Comparison of ENCODE assay signal across 31 mouse cellular contexts in the genomic region with DNA sequence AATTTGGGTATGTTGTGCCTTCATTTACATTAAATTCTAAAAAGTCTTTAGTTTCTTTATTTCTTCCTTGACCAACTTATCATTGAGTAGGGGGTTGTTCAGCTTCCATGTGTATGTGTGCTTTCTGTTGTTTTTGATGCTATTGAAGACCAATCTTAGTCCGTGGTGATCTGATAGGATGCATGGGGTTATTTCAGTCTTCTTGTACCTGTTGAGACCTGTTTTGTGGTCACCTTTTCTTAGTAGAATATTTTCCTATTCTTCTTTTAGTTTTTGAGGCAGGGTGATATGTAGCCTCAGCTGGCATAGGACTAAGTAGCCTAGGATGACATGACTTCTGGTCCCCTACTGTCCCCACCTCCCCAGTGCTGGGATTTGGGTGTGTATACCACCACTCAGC.
"Had no signal": no experiment of that assay in that cellular context is flagged by ENCODE, and none has a peak within 500 bp of the region (broad histone marks: within the 10 kb centered on the region; RNA-seq: fewer than 3 reads in every experiment).

No protein-coding gene starts in this region.

- H3K27me3 ChIP-seq: heart, embryonic 12.5 days; heart, embryonic 13.5 days; heart, embryonic 15.5 days; hindbrain, embryonic 12.5 days; hindbrain, embryonic 13.5 days; hindbrain, embryonic 15.5 days; intestine, embryonic 15.5 days; kidney, embryonic 15.5 days had no signal

- H3K9ac ChIP-seq: heart, embryonic 12.5 days; heart, embryonic 13.5 days; heart, embryonic 15.5 days; hindbrain, embryonic 12.5 days; hindbrain, embryonic 13.5 days; hindbrain, embryonic 14.5 days; hindbrain, embryonic 15.5 days; intestine, embryonic 15.5 days; kidney, embryonic 15.5 days had no signal

- H3K4me3 ChIP-seq: heart, embryonic 12.5 days; heart, embryonic 13.5 days; heart, embryonic 15.5 days; hindbrain, embryonic 10.5 days; hindbrain, embryonic 12.5 days; hindbrain, embryonic 13.5 days; hindbrain, embryonic 15.5 days; intestine, embryonic 15.5 days; kidney, embryonic 15.5 days; layer of hippocampus, adult 2 months; left cerebral cortex, adult 2 months had no signal

- H3K4me2 ChIP-seq: heart, embryonic 11.5 days; heart, embryonic 12.5 days; heart, embryonic 13.5 days; heart, embryonic 15.5 days; hindbrain, embryonic 12.5 days; hindbrain, embryonic 13.5 days; hindbrain, embryonic 14.5 days; hindbrain, embryonic 15.5 days; intestine, embryonic 15.5 days; kidney, embryonic 15.5 days had no signal

- H3K27ac ChIP-seq: heart, embryonic 13.5 days; heart, embryonic 15.5 days; hindbrain, embryonic 10.5 days; hindbrain, embryonic 12.5 days; hindbrain, embryonic 13.5 days; hindbrain, embryonic 14.5 days; hindbrain, embryonic 15.5 days; hindbrain, postnatal 0 days; intestine, embryonic 15.5 days; kidney, embryonic 15.5 days; kidney, postnatal 0 days; layer of hippocampus, adult 2 months; left cerebral cortex, adult 2 months had no signal

- H3K36me3 ChIP-seq: heart, embryonic 12.5 days; heart, embryonic 13.5 days; heart, embryonic 15.5 days; hindbrain, embryonic 10.5 days; hindbrain, embryonic 12.5 days; hindbrain, embryonic 13.5 days; hindbrain, embryonic 15.5 days; intestine, embryonic 15.5 days; kidney, embryonic 15.5 days had no signal

- H3K4me1 ChIP-seq: intestine, embryonic 15.5 days had no signal

- H3K9me3 ChIP-seq: heart, embryonic 12.5 days; heart, embryonic 13.5 days; heart, embryonic 15.5 days; hindbrain, embryonic 10.5 days; hindbrain, embryonic 12.5 days; hindbrain, embryonic 13.5 days; hindbrain, embryonic 15.5 days; intestine, embryonic 15.5 days; kidney, embryonic 15.5 days had no signal

- DNase-seq: heart, postnatal 10 days; heart, postnatal 14 days; heart, postnatal 36 days; heart, postnatal 4 days; kidney, adult 11 months; kidney, adult 18-20 months; kidney, adult 2 months; kidney, adult 8-10 months; kidney, adult 9 months; kidney, postnatal 10 days; kidney, postnatal 14 days; kidney, postnatal 25 days; kidney, postnatal 36 days; kidney, postnatal 4 days; layer of hippocampus, adult 9-11 months; layer of hippocampus, postnatal 36 days had no signal
